Mouse (Mus musculus): ENCODE results near the gene Ptms. TPM values are rescaled to one million over a fixed set of nuclear protein-coding genes. Genes with fewer than 3 reads are reported as not detected.

The Ptms gene
- polyA plus RNA-seq, 2 experiments, result 29.7 to 109 TPM

GRCm38 (mm10) chr6:124965088-124965719, 45.3 kb upstream of the Ptms start, which contains the start of gene Cops7a:
Cops7a (minus strand) TSS chr6:124965538.
- H3K36me3 ChIP-seq (replicated peaks; ENCODE audit: control insufficient read depth, insufficient read depth, low read depth), result no peaks in the 10 kb centered on the region; the same call in 1 of the 2 replicates
- no peaks in the 10 kb centered on the region for H3K27me3 ChIP-seq (ENCODE audit: control insufficient read depth, insufficient read depth, low read length)
- peak; percentile 87 to 88 (median 87) for DNase-seq (ENCODE audit: low read depth in 3 of 3, low spot score in 3 of 3)
- peak within 1 kb of the TSS; percentile 76 for H3K4me2 ChIP-seq (ENCODE audit: low read depth)
- no peaks in the 10 kb centered on the region for H3K9me3 ChIP-seq (ENCODE audit: control insufficient read depth, low read length)
- ATAC-seq (ENCODE audit: insufficient read depth), result peak; percentile 95
- peaks cover 15% of the 10 kb centered on the region in 2 experiments for H3K4me1 ChIP-seq (replicated peaks; ENCODE audit: control insufficient read depth in 2 of 2, insufficient read depth in 2 of 2, low read length in 1 of 2)
- peak within 1 kb of the TSS; percentile 70 to 88 for H3K4me3 ChIP-seq (ENCODE audit: insufficient read depth in 1 of 2, low read depth in 2 of 2, low read length in 2 of 2)
- WGBS (ENCODE audit: insufficient replicate concordance), result under 1% methylated on average over 68 of the region's 68 CpGs
- peak within 1 kb of the TSS; percentile 93 for H3K9ac ChIP-seq (replicated peaks)
- H3K27ac ChIP-seq, result peak within 1 kb of the TSS; percentile 41
- peak; percentile 24 for TF ChIP-seq CTCF (IDR thresholded peaks at IDR 0.05; ENCODE audit: low read depth)
- TF ChIP-seq EP300 (IDR thresholded peaks at IDR 0.05; ENCODE audit: low read depth), result no peak

GRCm38 (mm10) chr6:124964638-124965037, 44.7 kb upstream of the Ptms start:
- WGBS (ENCODE audit: insufficient replicate concordance), result 10% methylated on average over 16 of the region's 16 CpGs

GRCm38 (mm10) chr6:124961021-124961420, 41.1 kb upstream of the Ptms start:
- Histone ChIP-seq H3K9me3 (ENCODE audit: control insufficient read depth, low read length) (no peaks in the 10 kb centered on the region), H3K36me3 (replicated peaks; ENCODE audit: control insufficient read depth, insufficient read depth, low read depth) (peaks cover 15% of the 10 kb centered on the region), H3K4me1 (replicated peaks; ENCODE audit: control insufficient read depth in 2 of 2, insufficient read depth in 2 of 2, low read length in 1 of 2) (peaks cover 9 to 11% of the 10 kb centered on the region in 2 experiments), H3K4me3 (ENCODE audit: insufficient read depth in 1 of 2, low read depth in 2 of 2, low read length in 2 of 2) (no peak overlapping the region), H3K27ac (no peak overlapping the region), H3K27me3 (ENCODE audit: control insufficient read depth, insufficient read depth, low read length) (no peaks in the 10 kb centered on the region), H3K9ac (replicated peaks) (no peak overlapping the region), H3K4me2 (ENCODE audit: low read depth) (no peak overlapping the region)
- no peak for ATAC-seq (ENCODE audit: insufficient read depth)
- WGBS (ENCODE audit: insufficient replicate concordance), result 78% methylated on average over 12 of the region's 12 CpGs
- no peak for DNase-seq (ENCODE audit: low read depth in 3 of 3, low spot score in 3 of 3)
- no peak for TF ChIP-seq CTCF (IDR thresholded peaks at IDR 0.05; ENCODE audit: low read depth)
- TF ChIP-seq EP300 (IDR thresholded peaks at IDR 0.05; ENCODE audit: low read depth), result no peak

More at GRCm38 (mm10) chr6:124964638-124965037, 44.7 kb upstream of the Ptms start:
- ATAC-seq (ENCODE audit: insufficient read depth) (peak; percentile 1; the same call in 1 of the 2 replicates), DNase-seq (ENCODE audit: low read depth in 3 of 3, low spot score in 3 of 3) (no peak)
- Histone ChIP-seq H3K36me3 (replicated peaks; ENCODE audit: control insufficient read depth, insufficient read depth, low read depth) (peaks cover 4% of the 10 kb centered on the region; the same call in 1 of the 2 replicates), H3K4me1 (replicated peaks; ENCODE audit: control insufficient read depth in 2 of 2, insufficient read depth in 2 of 2, low read length in 1 of 2) (peaks cover 15% of the 10 kb centered on the region in 2 experiments), H3K4me3 (ENCODE audit: insufficient read depth in 1 of 2, low read depth in 2 of 2, low read length in 2 of 2) (peak overlapping the region; percentile 70 to 88), H3K4me2 (ENCODE audit: low read depth) (peak overlapping the region; percentile 76), H3K9me3 (ENCODE audit: control insufficient read depth, low read length) (no peaks in the 10 kb centered on the region), H3K27ac (no peak overlapping the region; the same call in 1 of the 2 replicates), H3K27me3 (ENCODE audit: control insufficient read depth, insufficient read depth, low read length) (no peaks in the 10 kb centered on the region), H3K9ac (replicated peaks) (peak overlapping the region; percentile 93)
- TF ChIP-seq CTCF (IDR thresholded peaks at IDR 0.05; ENCODE audit: low read depth), result 0 out of 2 replicates have a peak, but pooled peaks have one; percentile 15
- TF ChIP-seq EP300 (IDR thresholded peaks at IDR 0.05; ENCODE audit: low read depth), result no peak

GRCm38 (mm10) chr6:124959960-124960359, 40.1 kb upstream of the Ptms start:
- DNase-seq (ENCODE audit: low read depth in 3 of 3, low spot score in 3 of 3), result no peak

GRCm38 (mm10) chr6:124958127-124958526, 38.2 kb upstream of the Ptms start:
- Histone ChIP-seq H3K4me1 (replicated peaks; ENCODE audit: control insufficient read depth in 2 of 2, insufficient read depth in 2 of 2, low read length in 1 of 2) (no peaks in the 10 kb centered on the region), H3K36me3 (replicated peaks; ENCODE audit: control insufficient read depth, insufficient read depth, low read depth) (peaks cover 15% of the 10 kb centered on the region), H3K9ac (replicated peaks) (no peak overlapping the region), H3K9me3 (ENCODE audit: control insufficient read depth, low read length) (no peaks in the 10 kb centered on the region), H3K4me3 (ENCODE audit: insufficient read depth in 1 of 2, low read depth in 2 of 2, low read length in 2 of 2) (no peak overlapping the region), H3K27me3 (ENCODE audit: control insufficient read depth, insufficient read depth, low read length) (no peaks in the 10 kb centered on the region), H3K27ac (no peak overlapping the region), H3K4me2 (ENCODE audit: low read depth) (no peak overlapping the region)
- TF ChIP-seq EP300 (IDR thresholded peaks at IDR 0.05; ENCODE audit: low read depth) (no peak), CTCF (IDR thresholded peaks at IDR 0.05; ENCODE audit: low read depth) (no peak)
- no peak for DNase-seq (ENCODE audit: low read depth in 3 of 3, low spot score in 3 of 3)
- 71% methylated on average over 3 of the region's 3 CpGs for WGBS (ENCODE audit: insufficient replicate concordance)
- no peak for ATAC-seq (ENCODE audit: insufficient read depth)

More at GRCm38 (mm10) chr6:124959960-124960359, 40.1 kb upstream of the Ptms start:
- Histone ChIP-seq H3K9me3 (ENCODE audit: control insufficient read depth, low read length) (no peaks in the 10 kb centered on the region), H3K4me3 (ENCODE audit: insufficient read depth in 1 of 2, low read depth in 2 of 2, low read length in 2 of 2) (no peak overlapping the region), H3K9ac (replicated peaks) (no peak overlapping the region), H3K4me1 (replicated peaks; ENCODE audit: control insufficient read depth in 2 of 2, insufficient read depth in 2 of 2, low read length in 1 of 2) (peaks cover 7 to 8% of the 10 kb centered on the region in 2 experiments), H3K27me3 (ENCODE audit: control insufficient read depth, insufficient read depth, low read length) (no peaks in the 10 kb centered on the region), H3K27ac (no peak overlapping the region), H3K36me3 (replicated peaks; ENCODE audit: control insufficient read depth, insufficient read depth, low read depth) (peaks cover 15% of the 10 kb centered on the region), H3K4me2 (ENCODE audit: low read depth) (no peak overlapping the region)
- 85% methylated on average over 13 of the region's 13 CpGs for WGBS (ENCODE audit: insufficient replicate concordance)
- no peak for ATAC-seq (ENCODE audit: insufficient read depth)
- TF ChIP-seq EP300 (IDR thresholded peaks at IDR 0.05; ENCODE audit: low read depth), result no peak
- no peak for TF ChIP-seq CTCF (IDR thresholded peaks at IDR 0.05; ENCODE audit: low read depth)

Data from liver, embryonic 14.5 days (tissue).